Mouse (Mus musculus): Measurements from ENCODE around the gene Loxl3.

The Loxl3 gene

DNA sequence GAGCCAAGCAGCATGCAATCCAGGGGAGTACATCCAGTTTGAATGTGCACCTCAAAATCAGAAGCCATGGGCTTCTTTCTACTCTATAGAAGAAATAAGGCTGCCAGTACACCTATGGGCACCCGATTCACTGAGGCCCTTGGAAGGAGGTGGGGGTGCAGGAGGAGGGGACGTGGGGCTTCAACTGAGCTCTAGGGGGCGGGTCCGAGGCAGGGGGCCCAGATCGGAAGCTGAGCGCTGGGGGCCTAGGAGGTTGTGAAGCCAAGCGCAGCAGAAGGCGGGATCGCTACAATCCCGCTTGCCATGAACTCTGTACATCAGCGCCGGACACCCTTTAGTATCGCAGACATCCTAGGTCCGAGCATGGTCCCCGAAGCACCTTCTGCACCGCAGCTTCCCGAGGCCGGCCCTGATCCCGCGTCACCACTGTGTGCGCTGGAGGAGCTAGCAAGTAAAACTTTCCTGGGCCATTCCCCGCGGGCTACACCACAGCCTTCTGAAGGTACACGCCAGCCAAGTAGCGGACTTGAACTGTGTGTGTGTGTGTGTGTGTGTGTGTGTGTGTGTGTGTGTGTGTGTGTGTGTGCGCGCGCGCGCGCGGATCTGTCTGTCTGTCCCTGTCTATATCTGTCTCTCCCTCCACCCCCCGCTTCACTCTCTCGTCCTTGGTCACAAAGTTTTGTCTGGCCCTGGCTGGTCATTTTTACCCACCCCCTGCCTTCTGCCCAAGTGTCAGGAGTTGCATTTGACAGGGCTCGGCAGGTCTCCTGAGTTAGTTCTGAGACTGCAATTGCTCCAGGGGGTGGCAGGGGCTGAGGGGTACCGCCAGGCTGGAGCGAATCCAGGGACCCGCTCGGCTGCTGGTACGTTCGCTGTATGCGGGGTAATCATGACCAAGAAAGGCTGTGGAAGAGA, 52.4 kb downstream of the Loxl3 start, which contains the start of gene Lbx2:
Gene Lbx2, plus strand, starts transcription at position 247 of the 915 bp plus-strand sequence.
- DNase-seq (ENCODE audit: low spot score in 2 of 2): no peak

DNA sequence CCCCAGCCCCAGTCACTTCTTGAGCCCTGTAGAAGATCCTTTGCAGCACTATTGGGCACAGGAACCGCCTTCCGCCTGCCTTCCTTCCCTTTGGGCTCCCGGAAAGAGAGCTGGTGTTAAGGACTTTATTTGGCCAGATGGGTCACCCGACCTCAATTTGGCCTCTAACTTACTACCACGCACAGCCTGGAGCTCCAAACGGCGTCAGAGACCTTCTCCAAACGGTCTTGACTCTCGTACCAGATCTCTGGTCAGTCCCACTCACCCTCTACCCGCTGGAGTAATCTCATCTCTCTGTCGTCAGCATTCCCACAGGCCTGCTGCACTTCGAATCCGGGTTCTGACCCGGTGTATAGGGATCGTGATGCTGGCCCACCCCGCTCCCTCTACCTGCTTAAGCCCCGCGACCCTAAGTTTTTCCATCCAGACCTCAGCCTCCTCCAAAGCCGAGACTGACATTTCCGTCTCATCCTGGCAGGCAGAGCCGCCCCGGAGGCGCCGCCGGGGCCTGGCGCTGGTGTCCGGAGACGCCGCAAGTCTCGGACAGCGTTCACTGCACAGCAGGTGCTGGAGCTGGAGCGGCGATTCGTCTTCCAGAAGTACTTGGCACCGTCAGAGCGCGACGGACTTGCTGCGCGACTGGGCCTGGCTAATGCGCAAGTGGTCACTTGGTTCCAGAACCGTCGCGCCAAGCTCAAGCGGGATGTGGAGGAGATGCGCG, 53.4 kb downstream of the Loxl3 start:
- no peak for DNase-seq (ENCODE audit: low spot score in 2 of 2)

DNA sequence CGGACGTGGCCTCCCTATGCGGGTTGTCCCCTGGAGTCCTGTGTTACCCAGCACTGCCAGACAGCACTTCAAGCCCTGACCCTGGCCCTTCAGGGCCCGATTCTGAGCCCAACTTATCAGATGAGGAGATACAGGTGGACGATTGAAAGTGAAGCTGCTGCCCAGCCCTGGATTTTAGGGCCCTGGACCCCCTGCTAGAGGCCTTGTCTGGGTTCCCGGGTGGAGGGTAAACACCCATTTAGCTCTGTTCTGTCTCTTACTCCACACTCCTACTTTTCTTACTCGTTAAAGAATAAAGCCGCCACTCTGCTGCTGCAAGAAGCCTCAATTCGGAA, 53.9 kb downstream of the Loxl3 start:
- DNase-seq (ENCODE audit: low spot score in 2 of 2): no peak

DNA sequence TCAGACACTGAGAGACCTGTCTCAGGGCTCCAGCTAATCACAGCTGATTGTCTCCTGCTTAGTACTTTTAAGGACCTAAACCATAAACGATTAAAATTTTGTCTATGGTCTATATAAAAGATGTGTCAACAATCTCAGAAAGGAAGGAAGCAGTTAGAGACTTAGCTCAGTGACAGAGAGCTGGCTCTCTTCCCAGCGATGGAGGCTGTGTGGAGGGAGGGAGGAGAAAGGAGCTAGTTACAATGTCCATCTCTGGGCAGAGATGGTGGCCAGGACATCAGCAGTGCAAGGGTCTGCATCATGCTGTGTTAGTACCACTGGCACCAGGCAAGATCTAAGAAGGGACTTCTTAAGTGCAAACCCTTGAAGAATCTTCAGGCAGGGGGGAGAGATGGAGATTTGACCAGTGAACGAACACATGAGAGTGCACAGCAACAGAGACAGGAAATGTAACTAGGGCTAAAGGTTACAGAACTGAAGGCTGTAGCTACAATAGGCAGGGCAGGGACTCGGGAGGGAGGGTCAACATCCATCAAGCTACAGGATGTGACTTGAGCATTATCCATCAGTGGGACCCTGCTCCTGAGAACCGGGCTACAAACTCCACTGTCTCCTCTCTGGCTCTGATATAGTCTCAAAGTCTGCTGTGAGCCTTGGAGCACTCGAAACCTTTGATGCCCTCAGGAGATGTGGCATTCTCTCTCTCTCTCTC, 58.6 kb downstream of the Loxl3 start:
- no peak for DNase-seq (ENCODE audit: low spot score in 2 of 2)

DNA sequence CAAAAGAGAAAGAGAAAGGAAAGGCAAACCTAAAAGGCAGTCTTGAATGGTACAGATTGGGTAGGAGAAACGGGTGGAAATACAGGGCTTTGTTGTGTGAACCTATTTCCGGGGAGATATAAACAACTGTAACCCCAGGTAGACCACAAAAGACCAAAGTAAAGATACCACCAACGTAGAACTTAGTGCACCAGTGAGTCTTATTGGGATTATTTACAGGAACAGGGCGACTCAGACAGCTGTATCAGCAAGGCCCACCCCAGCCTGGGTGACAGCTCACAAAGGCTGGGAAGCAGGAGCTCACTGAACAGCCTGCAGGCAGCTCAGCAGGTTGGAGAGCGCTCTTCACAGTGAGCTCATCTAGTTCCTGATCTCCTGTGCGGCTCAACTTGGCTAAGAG, 62.0 kb downstream of the Loxl3 start:
- DNase-seq (ENCODE audit: low spot score in 2 of 2): no peak

DNA sequence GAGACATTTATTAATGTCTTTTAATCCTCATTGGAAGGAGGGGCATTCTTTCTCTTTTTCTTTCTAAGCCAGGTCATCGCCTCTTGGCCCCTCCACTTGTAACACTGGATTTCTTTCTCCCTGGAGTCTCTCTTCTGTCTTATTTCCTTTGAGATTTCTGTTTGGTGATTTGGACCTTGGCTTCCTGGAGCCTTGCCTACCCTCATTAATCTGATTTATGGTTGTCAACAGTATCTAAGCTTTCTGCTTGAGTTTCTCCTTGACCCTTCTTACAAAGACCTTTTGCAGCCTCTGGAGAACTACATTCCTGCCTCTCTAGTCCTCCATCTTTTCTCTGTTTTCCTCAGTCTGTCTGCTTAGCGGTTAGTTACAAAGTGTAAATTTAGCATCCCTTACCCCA, 64.4 kb downstream of the Loxl3 start:
- DNase-seq (ENCODE audit: low spot score in 2 of 2): no peak

DNA sequence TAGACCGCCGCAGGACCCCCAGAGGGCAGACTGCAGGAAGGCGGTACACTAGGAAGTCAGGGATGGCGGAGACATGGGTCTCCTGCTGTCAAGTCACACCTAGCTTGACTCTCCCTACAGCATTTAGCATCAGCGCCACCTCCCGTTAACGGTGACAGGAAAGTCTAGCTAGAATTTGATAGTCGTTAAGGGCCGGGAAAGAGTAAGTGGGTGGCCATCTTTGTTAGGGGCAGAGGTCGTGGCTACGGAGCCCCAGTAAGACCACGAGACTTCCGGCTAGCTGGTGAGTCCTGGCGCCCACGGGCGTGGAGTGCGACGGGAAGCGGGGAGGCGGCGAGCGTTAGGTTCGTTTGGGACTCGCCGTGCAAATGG, 67.3 kb downstream of the Loxl3 start, which contains the start of the genes Ccdc142 and Gm42688:
Gene Ccdc142, plus strand, starts transcription at position 286 of the 372 bp plus-strand sequence.
Gene Gm42688, plus strand, starts transcription at position 302 of the 372 bp plus-strand sequence.
- peak; percentile 81 to 93 for DNase-seq (ENCODE audit: low spot score in 2 of 2)

DNA sequence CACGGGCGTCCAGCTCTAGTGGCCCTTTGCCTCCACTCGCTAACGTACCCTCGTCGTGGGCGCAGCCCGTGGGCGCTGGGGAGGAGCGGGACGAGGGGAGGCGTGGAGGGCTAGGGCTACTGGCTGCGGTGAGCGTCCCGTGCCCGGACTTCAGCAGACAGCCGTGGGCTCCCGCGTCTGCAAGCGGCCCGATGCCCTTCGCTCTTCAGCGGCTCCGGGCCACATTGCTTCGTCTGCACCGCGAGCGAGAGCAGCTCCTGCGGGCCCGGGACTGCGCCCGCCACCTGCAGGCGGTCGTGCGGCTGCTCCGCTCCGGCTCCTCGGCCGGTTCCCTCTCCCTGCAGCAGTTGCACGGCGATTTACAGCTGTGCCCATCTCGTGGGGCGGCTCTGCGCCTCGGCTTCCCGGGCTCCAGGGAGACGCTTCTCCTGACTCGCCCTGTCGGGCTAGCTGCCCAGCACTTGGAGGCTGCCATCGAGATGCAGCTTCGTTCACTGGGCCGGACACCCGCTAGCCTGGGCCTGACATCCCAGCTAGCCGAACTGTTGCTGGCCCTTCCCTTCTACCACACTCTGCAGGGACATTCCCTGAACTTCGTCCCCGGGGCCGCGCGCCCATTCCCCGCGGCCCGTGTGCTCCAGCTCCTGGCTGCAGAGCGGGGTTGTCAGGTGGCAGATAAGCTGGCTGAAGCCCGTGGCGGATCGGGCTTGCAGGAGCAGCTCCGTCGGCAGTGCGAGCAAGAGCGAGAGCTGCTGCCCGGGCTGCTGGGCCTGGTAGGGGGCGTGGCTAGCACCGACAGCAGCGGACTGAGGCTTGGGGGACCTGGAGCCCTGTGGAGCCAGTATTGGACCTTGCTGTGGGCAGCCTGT, 67.9 kb downstream of the Loxl3 start:
- peak in 1 of 2 experiments; percentile 43 for DNase-seq (ENCODE audit: low spot score in 2 of 2)
